Mouse (Mus musculus) neural tube, embryonic 13.5 days (tissue): ENCODE data around the gene Aff4. TPM values are rescaled to one million over a fixed set of nuclear protein-coding genes. Genes with fewer than 3 reads are reported as not detected.

Experiments used
- ATAC-seq: fragments of 200-750 bp; cut with Nextera tagmentation; 2 replicates; pipeline ENCODE4 v1.8.0; 2017; ENCODE audit warnings: low read depth, mild to moderate bottlenecking, moderate TSS enrichment, moderate library complexity
- H3K27ac ChIP-seq: fragments of 300-500 bp; sonication (generic); replicated peaks from 2 replicates; pipeline ENCODE4 v1.5.1; 2015; ENCODE audit warnings: moderate library complexity, mild to moderate bottlenecking, inconsistent platforms
- H3K27me3 ChIP-seq: fragments of 300-500 bp; sonication (generic); 2 replicates; pipeline ENCODE4 v1.6.1; 2015; ENCODE audit warnings: mild to moderate bottlenecking, inconsistent platforms
- H3K36me3 ChIP-seq: fragments of 300-500 bp; sonication (generic); 2 replicates; pipeline ENCODE4 v1.6.1; 2015; ENCODE audit warnings: mild to moderate bottlenecking, inconsistent platforms
- H3K4me1 ChIP-seq: fragments of 300-500 bp; sonication (generic); replicated peaks from 2 replicates; pipeline ENCODE4 v1.6.1; 2015; ENCODE audit warnings: inconsistent platforms
- H3K4me2 ChIP-seq: fragments of 300-500 bp; sonication (generic); 2 replicates; pipeline ENCODE4 v1.6.1; 2015; ENCODE audit warnings: inconsistent platforms, mild to moderate bottlenecking, moderate library complexity
- H3K4me3 ChIP-seq: fragments of 300-500 bp; sonication (generic); 2 replicates; pipeline ENCODE4 v1.5.1; 2015; ENCODE audit warnings: mild to moderate bottlenecking, inconsistent platforms
- H3K9ac ChIP-seq: fragments of 300-500 bp; sonication (generic); 2 replicates; pipeline ENCODE4 v1.6.1; 2015; ENCODE audit warnings: moderate library complexity, mild to moderate bottlenecking, inconsistent platforms
- H3K9me3 ChIP-seq: fragments of 300-500 bp; sonication (generic); 2 replicates; pipeline ENCODE4 v1.6.1; 2016; ENCODE audit warnings: inconsistent platforms
- WGBS: fragments of 180-500 bp; shearing (Covaris S2); methylation state at CpG from one replicate; pipeline ENCODE4 v1.1.7; 2015; 5-methylcytosine and 5-hydroxymethylcytosine counted together
- polyA plus RNA-seq: library from polyadenylated mRNA; unstranded; fragments of >200 nt; fragmentation: Nextera tagmentation; extraction: Ambion mirVana; gene quantifications from 2 replicates; pipeline ENCODE4 v1.2.1, GENCODE M21; 2015

Gene Aff4
- polyA plus RNA-seq, 1 experiment from 2014 or later: 43.3 TPM

GRCm38 (mm10) chr11:53456474-53457371, 106.1 kb downstream of the Aff4 start, which contains the start of the genes Gm10447 and Shroom1:
Gene Gm10447, minus strand, starts transcription at chr11:53457110.
Gene Shroom1, plus strand, starts transcription at chr11:53457205.
- Histone ChIP-seq H3K27ac (no peak within 1 kb of the TSS), H3K9me3 (no peaks in the 10 kb centered on the region), H3K4me1 (peaks cover 10% of the 10 kb centered on the region), H3K4me3 (peak within 1 kb of the TSS; percentile 37), H3K27me3 (peaks cover 78% of the 10 kb centered on the region), H3K36me3 (no peaks in the 10 kb centered on the region), H3K4me2 (peak within 1 kb of the TSS; percentile 65), H3K9ac (peak within 1 kb of the TSS; percentile 68)
- peak; percentile 61 for ATAC-seq
- WGBS: 4% methylated on average over 42 of the region's 42 CpGs

GRCm38 (mm10) chr11:53457372-53457954, 106.8 kb downstream of the Aff4 start:
- WGBS: 5% methylated on average over 29 of the region's 29 CpGs
- ATAC-seq: 0 out of 2 replicates have a peak, but pooled peaks have one; percentile 13
- Histone ChIP-seq H3K9me3 (no peaks in the 10 kb centered on the region), H3K4me3 (peak overlapping the region; percentile 37), H3K27me3 (peaks cover 83% of the 10 kb centered on the region), H3K4me1 (peaks cover 10% of the 10 kb centered on the region), H3K9ac (peak overlapping the region; percentile 68), H3K36me3 (no peaks in the 10 kb centered on the region), H3K4me2 (peak overlapping the region; percentile 65), H3K27ac (no peak overlapping the region)

GRCm38 (mm10) chr11:53458996-53459395, 108.4 kb downstream of the Aff4 start:
- no peak overlapping the region for H3K4me3 ChIP-seq
- H3K9ac ChIP-seq: no peak overlapping the region
- no peaks in the 10 kb centered on the region for H3K36me3 ChIP-seq
- no peak overlapping the region for H3K27ac ChIP-seq
- H3K9me3 ChIP-seq: no peaks in the 10 kb centered on the region
- 66% methylated on average over 3 of the region's 3 CpGs for WGBS
- peaks cover 96% of the 10 kb centered on the region for H3K27me3 ChIP-seq
- no peak overlapping the region for H3K4me2 ChIP-seq
- peaks cover 20% of the 10 kb centered on the region for H3K4me1 ChIP-seq
- no peak for ATAC-seq

- Histone ChIP-seq H3K4me2 (no peak overlapping the region), H3K4me1 (peaks cover 22% of the 10 kb centered on the region), H3K9ac (no peak overlapping the region), H3K36me3 (no peaks in the 10 kb centered on the region), H3K27me3 (peaks cover 100% of the 10 kb centered on the region), H3K27ac (no peak overlapping the region), H3K4me3 (no peak overlapping the region), H3K9me3 (0 out of 2 replicates have a peak, but pooled peaks cover 4% of the 10 kb centered on the region)
- ATAC-seq: no peak
- 85% methylated on average over 3 of the region's 3 CpGs for WGBS
Observed at GRCm38 (mm10) chr11:53460192-53460591, 109.6 kb downstream of the Aff4 start.

GRCm38 (mm10) chr11:53461727-53462126, 111.1 kb downstream of the Aff4 start:
- Histone ChIP-seq H3K4me3 (no peak overlapping the region), H3K27me3 (peaks cover 99% of the 10 kb centered on the region), H3K27ac (no peak overlapping the region), H3K9ac (no peak overlapping the region), H3K36me3 (no peaks in the 10 kb centered on the region), H3K9me3 (0 out of 2 replicates have a peak, but pooled peaks cover 4% of the 10 kb centered on the region), H3K4me1 (peaks cover 24% of the 10 kb centered on the region), H3K4me2 (no peak overlapping the region)
- WGBS: 24% methylated on average over 5 of the region's 5 CpGs
- no peak for ATAC-seq

GRCm38 (mm10) chr11:53463551-53464424, 113.2 kb downstream of the Aff4 start:
- ATAC-seq: peak; percentile 6; the same call in 1 of the 2 replicates
- 8% methylated on average over 55 of the region's 55 CpGs for WGBS
- Histone ChIP-seq H3K9ac (peak overlapping the region; percentile 55), H3K36me3 (no peaks in the 10 kb centered on the region), H3K4me3 (peak overlapping the region; percentile 43), H3K9me3 (0 out of 2 replicates have a peak, but pooled peaks cover 4% of the 10 kb centered on the region), H3K27me3 (peaks cover 96% of the 10 kb centered on the region), H3K4me2 (peak overlapping the region; percentile 80), H3K4me1 (peaks cover 16% of the 10 kb centered on the region), H3K27ac (no peak overlapping the region)

- H3K4me2 ChIP-seq: peak overlapping the region; percentile 56
- no peaks in the 10 kb centered on the region for H3K36me3 ChIP-seq
- H3K9ac ChIP-seq: peak overlapping the region; percentile 55
- H3K4me3 ChIP-seq: peak overlapping the region; percentile 30
- 6% methylated on average over 40 of the region's 40 CpGs for WGBS
- H3K27ac ChIP-seq: no peak overlapping the region
- peaks cover 87% of the 10 kb centered on the region for H3K27me3 ChIP-seq
- H3K9me3 ChIP-seq: 0 out of 2 replicates have a peak, but pooled peaks cover 4% of the 10 kb centered on the region
- H3K4me1 ChIP-seq: peaks cover 38% of the 10 kb centered on the region
- peak; percentile 34 for ATAC-seq
Observed at GRCm38 (mm10) chr11:53466231-53466971, 115.8 kb downstream of the Aff4 start.

GRCm38 (mm10) chr11:53469294-53469967, 118.8 kb downstream of the Aff4 start:
- Histone ChIP-seq H3K4me2 (peak overlapping the region; percentile 55), H3K4me3 (peak overlapping the region; percentile 19; the same call in 1 of the 2 replicates), H3K9ac (no peak overlapping the region), H3K36me3 (no peaks in the 10 kb centered on the region), H3K9me3 (0 out of 2 replicates have a peak, but pooled peaks cover 3% of the 10 kb centered on the region), H3K27ac (no peak overlapping the region), H3K4me1 (peaks cover 30% of the 10 kb centered on the region), H3K27me3 (peaks cover 79% of the 10 kb centered on the region)
- WGBS: 33% methylated on average over 16 of the region's 16 CpGs
- no peak for ATAC-seq

- ATAC-seq: peak; percentile 71
- H3K4me1 ChIP-seq: peaks cover 33% of the 10 kb centered on the region
- H3K9me3 ChIP-seq: no peaks in the 10 kb centered on the region
- peak within 1 kb of the TSS; percentile 19 for H3K4me3 ChIP-seq
- peaks cover 79% of the 10 kb centered on the region for H3K27me3 ChIP-seq
- H3K4me2 ChIP-seq: peak within 1 kb of the TSS; percentile 55
- no peaks in the 10 kb centered on the region for H3K36me3 ChIP-seq
- H3K9ac ChIP-seq: peak within 1 kb of the TSS; percentile 43; the same call in 1 of the 2 replicates
- WGBS: 3% methylated on average over 29 of the region's 29 CpGs
- peak within 1 kb of the TSS; percentile 61 for H3K27ac ChIP-seq
Observed at GRCm38 (mm10) chr11:53469968-53470695, 119.5 kb downstream of the Aff4 start, which contains the start of gene Gm9837. Gene Gm9837, minus strand, starts transcription at chr11:53470479.
